24 mouse cellular contexts compared by ENCODE assay signal in genomic region chr8:107484956-107485355, GRCm38 (mm10). TPM values are rescaled to one million over a fixed set of nuclear protein-coding genes. Genes with fewer than 3 reads are reported as not detected.
DNase-seq lines count a peak whose midpoint lies in the region; ATAC-seq and TF ChIP-seq lines count a peak whose summit lies in the region.
"Had no signal": no experiment of that assay in that cellular context is flagged by ENCODE, and none has a peak within 500 bp of the region (broad histone marks: within the 10 kb centered on the region; RNA-seq: fewer than 3 reads in every experiment).

No protein-coding gene starts in this region.

- H3K4me3 ChIP-seq in limb, embryonic 12.5 days (replicated peaks), result no peak overlapping the region
- H3K4me3 ChIP-seq in limb, embryonic 10.5 days, result no peak overlapping the region
- H3K4me3 ChIP-seq in G1E (ENCODE audit: low read depth, low read length), result no peak overlapping the region
- H3K4me3 ChIP-seq in heart, embryonic 12.5 days, result no peak overlapping the region
- H3K4me3 ChIP-seq: embryonic facial prominence, embryonic 10.5 days; embryonic facial prominence, embryonic 12.5 days; forebrain, embryonic 13.5 days; forebrain, embryonic 15.5 days had no signal

- H3K4me1 ChIP-seq in limb, embryonic 12.5 days (replicated peaks), result peaks cover 19% of the 10 kb centered on the region
- H3K4me1 ChIP-seq in limb, embryonic 10.5 days, result peaks cover 9% of the 10 kb centered on the region
- peaks cover 32% of the 10 kb centered on the region for H3K4me1 ChIP-seq in G1E (ENCODE audit: insufficient read depth, low read depth, low read length)
- H3K4me1 ChIP-seq in heart, embryonic 12.5 days (replicated peaks), result peaks cover 15% of the 10 kb centered on the region
- H3K4me1 ChIP-seq: forebrain, embryonic 13.5 days had no signal

- no peak for TF ChIP-seq CTCF in G1E (IDR thresholded peaks at IDR 0.05; ENCODE audit: low read depth, low read length)

- no peak overlapping the region for H3K9ac ChIP-seq in limb, embryonic 12.5 days (replicated peaks)
- no peak overlapping the region for H3K9ac ChIP-seq in heart, embryonic 12.5 days
- H3K9ac ChIP-seq: embryonic facial prominence, embryonic 12.5 days; forebrain, embryonic 13.5 days; forebrain, embryonic 15.5 days; forebrain, postnatal 0 days had no signal

- H3K27me3 ChIP-seq in limb, embryonic 12.5 days, result no peaks in the 10 kb centered on the region
- H3K27me3 ChIP-seq in limb, embryonic 10.5 days (ENCODE audit: low read depth, poor library complexity, severe bottlenecking), result no peaks in the 10 kb centered on the region
- H3K27me3 ChIP-seq in G1E (ENCODE audit: insufficient read depth, low read length), result no peaks in the 10 kb centered on the region
- no peaks in the 10 kb centered on the region for H3K27me3 ChIP-seq in heart, embryonic 12.5 days (replicated peaks)
- H3K27me3 ChIP-seq: CH12.LX; embryonic facial prominence, embryonic 12.5 days; forebrain, embryonic 13.5 days; forebrain, embryonic 15.5 days; Patski had no signal

- DNase-seq in limb, embryonic 10.5 days (ENCODE audit: low spot score), result no peak
- DNase-seq in G1E (ENCODE audit: low spot score), result no peak
- DNase-seq in thymus, postnatal 10 days (ENCODE audit: low spot score in 2 of 2), result no peak
- DNase-seq: adrenal gland, adult 8-10 months; adrenal gland, postnatal 14 days; adrenal gland, postnatal 36 days; B cell, adult 2 months; cerebellum, adult 11-12 months; cerebellum, adult 2 months; cerebellum, adult 9-10 months; cerebellum, postnatal 10 days; cerebellum, postnatal 25 days; forebrain, postnatal 0 days had no signal

- peaks cover 33% of the 10 kb centered on the region for H3K36me3 ChIP-seq in limb, embryonic 12.5 days
- peaks cover 46% of the 10 kb centered on the region for H3K36me3 ChIP-seq in limb, embryonic 10.5 days
- H3K36me3 ChIP-seq in G1E (replicated peaks), result peaks cover 79% of the 10 kb centered on the region
- H3K36me3 ChIP-seq in heart, embryonic 12.5 days, result peaks cover 6% of the 10 kb centered on the region; the same call in 1 of the 2 replicates
- H3K36me3 ChIP-seq: forebrain, embryonic 15.5 days had no signal

- no peak overlapping the region for H3K4me2 ChIP-seq in limb, embryonic 12.5 days
- no peak overlapping the region for H3K4me2 ChIP-seq in heart, embryonic 12.5 days
- H3K4me2 ChIP-seq: embryonic facial prominence, embryonic 12.5 days; forebrain, embryonic 13.5 days; forebrain, embryonic 15.5 days had no signal

- H3K27ac ChIP-seq in limb, embryonic 12.5 days, result 0 out of 2 replicates have a peak overlapping the region, but pooled peaks have one; percentile 25
- no peak overlapping the region for H3K27ac ChIP-seq in limb, embryonic 10.5 days
- H3K27ac ChIP-seq in heart, embryonic 12.5 days (ENCODE audit: poor library complexity, severe bottlenecking), result no peak overlapping the region
- H3K27ac ChIP-seq: embryonic facial prominence, embryonic 10.5 days; embryonic facial prominence, embryonic 12.5 days; forebrain, embryonic 13.5 days; forebrain, embryonic 15.5 days had no signal

- H3K9me3 ChIP-seq in limb, embryonic 12.5 days, result no peaks in the 10 kb centered on the region
- H3K9me3 ChIP-seq in limb, embryonic 10.5 days (replicated peaks), result no peaks in the 10 kb centered on the region
- no peaks in the 10 kb centered on the region for H3K9me3 ChIP-seq in G1E (replicated peaks)
- no peaks in the 10 kb centered on the region for H3K9me3 ChIP-seq in heart, embryonic 12.5 days (replicated peaks)
- H3K9me3 ChIP-seq: embryonic facial prominence, embryonic 10.5 days; embryonic facial prominence, embryonic 12.5 days; forebrain, embryonic 13.5 days; forebrain, embryonic 15.5 days had no signal

- no peak for ATAC-seq in limb, embryonic 12.5 days (ENCODE audit: insufficient number of reproducible peaks, insufficient read depth, low FRiP score, low TSS enrichment, low read depth)
- ATAC-seq in G1E (ENCODE audit: extremely low read depth, insufficient number of reproducible peaks, low FRiP score, poor library complexity, severe bottlenecking), result peak; percentile 59
- ATAC-seq in megakaryocyte progenitor cell, adult 5-6 weeks (replicated peaks; ENCODE audit: poor library complexity), result 0 out of 2 replicates have a peak, but pooled peaks have one; percentile 38
- no peak for ATAC-seq in heart, embryonic 12.5 days (ENCODE audit: insufficient number of reproducible peaks, low FRiP score)
- ATAC-seq: activated CD4-positive, CD25-positive, alpha-beta regulatory T cell, adult 4 months; CD4-positive, CD25-positive, alpha-beta regulatory T cell, adult 4 months; forebrain, embryonic 13.5 days; forebrain, embryonic 15.5 days; Patski had no signal

RNA-seq across cellular contexts. Expression of gene Wwp2, which starts 48.8 kb away (rescaled TPM):
- polyA plus RNA-seq in limb, embryonic 12.5 days (2016; fragmentation: Nextera tagmentation; extraction: Ambion mirVana), result 277 and 286 TPM in 2 replicates
- 55.9 and 116 TPM in 2 replicates for polyA plus RNA-seq in limb, embryonic 10.5 days (2016; fragmentation: Nextera tagmentation; extraction: Ambion mirVana)
- total RNA-seq in G1E (2014; fragmentation: Nextera tagmentation) (65.9 and 77.5 TPM in 2 replicates), G1E (2017) (62.3 and 71.4 TPM in 2 replicates)
- polyA plus RNA-seq in G1E (2012), result 42.7 and 45.7 TPM in 2 replicates
- total RNA-seq in megakaryocyte progenitor cell, adult 5-6 weeks (2015), result 31.8 and 41.3 TPM in 2 replicates
- total RNA-seq in megakaryocyte progenitor cell, adult 5-6 weeks (2017), result 52.3 and 54.7 TPM in 2 replicates
- polyA plus RNA-seq in heart, embryonic 12.5 days (2016; fragmentation: Nextera tagmentation; extraction: Ambion mirVana), result 37.6 and 40.7 TPM in 2 replicates

Comparison
In these comparisons a context has a peak if more than half of its experiments do, and no peak if none do; other contexts are left out.
1. ATAC-seq: peak in G1E (single experiment) and megakaryocyte progenitor cell, adult 5-6 weeks (single experiment); none in limb, embryonic 12.5 days (single experiment) and heart, embryonic 12.5 days (single experiment).